Mouse (Mus musculus): ENCODE measurements around the gene Phf1.

Phf1 gene

GRCm38 (mm10) chr17:26933885-26934827, 1.3 kb downstream of the Phf1 start:
- DNase-seq (ENCODE audit: low spot score) = no peak

DNA sequence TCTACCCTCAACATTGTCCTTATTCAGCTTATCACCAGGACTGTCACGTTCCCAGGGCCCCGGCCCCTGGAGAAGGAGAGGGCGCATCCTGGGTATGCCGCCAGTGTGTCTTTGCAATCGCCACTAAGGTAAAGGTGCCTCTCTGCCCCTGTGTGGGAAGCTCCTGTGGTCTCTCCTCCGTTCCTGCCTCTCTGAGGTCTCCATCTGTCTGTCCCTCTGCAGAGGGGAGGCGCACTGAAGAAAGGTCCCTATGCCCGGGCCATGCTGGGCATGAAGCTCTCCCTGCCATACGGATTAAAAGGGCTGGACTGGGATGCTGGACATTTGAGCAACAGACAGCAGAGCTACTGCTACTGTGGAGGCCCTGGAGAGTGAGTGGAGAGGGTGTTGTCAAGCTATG, 2.2 kb downstream of the Phf1 start:
- no peak for DNase-seq (ENCODE audit: low spot score)

GRCm38 (mm10) chr17:26936453-26936852, 3.6 kb downstream of the Phf1 start:
- no peak for DNase-seq (ENCODE audit: low spot score)

DNA sequence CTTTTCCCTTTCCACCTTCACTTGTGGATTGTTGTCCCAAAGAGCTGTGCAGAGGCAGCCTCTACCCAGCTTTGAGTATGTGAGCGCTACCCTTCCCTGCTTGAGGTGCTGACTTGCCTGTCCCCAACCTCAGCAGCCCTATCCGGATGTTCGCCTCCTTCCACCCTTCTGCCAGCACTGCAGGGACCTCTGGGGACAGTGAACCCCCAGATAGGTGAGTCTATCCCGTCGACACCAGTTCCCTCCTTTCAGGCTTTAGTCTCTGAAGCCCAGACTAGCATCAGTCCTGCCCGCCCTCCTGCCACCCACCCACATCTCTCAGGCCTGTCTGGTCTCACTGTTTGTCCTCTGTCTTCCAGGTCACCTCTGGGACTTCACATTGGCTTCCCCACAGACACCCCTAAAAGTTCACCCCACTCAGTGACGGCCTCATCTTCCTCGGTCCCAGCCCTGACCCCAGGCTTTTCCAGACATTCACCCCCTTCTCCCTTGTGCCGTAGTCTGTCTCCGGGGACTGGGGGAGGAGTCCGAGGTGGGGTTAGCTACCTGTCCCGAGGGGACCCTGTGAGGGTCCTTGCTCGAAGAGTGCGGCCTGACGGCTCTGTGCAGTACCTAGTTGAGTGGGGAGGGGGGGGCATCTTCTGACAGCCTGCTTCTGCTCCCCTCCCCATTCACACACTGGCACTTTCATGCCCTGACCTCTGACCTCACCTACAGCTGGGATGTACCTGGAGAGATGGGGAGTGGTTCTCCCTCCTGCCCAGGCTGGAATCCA, 4.3 kb downstream of the Phf1 start:
- DNase-seq (ENCODE audit: low spot score) = no peak

- DNase-seq (ENCODE audit: low spot score) = no peak
These were observed 5.2 kb downstream of the Phf1 start for GRCm38 (mm10) chr17:26937883-26938695.

- DNase-seq (ENCODE audit: low spot score) = no peak
These were observed 5.9 kb downstream of the Phf1 start for GRCm38 (mm10) chr17:26938731-26939130.

DNA sequence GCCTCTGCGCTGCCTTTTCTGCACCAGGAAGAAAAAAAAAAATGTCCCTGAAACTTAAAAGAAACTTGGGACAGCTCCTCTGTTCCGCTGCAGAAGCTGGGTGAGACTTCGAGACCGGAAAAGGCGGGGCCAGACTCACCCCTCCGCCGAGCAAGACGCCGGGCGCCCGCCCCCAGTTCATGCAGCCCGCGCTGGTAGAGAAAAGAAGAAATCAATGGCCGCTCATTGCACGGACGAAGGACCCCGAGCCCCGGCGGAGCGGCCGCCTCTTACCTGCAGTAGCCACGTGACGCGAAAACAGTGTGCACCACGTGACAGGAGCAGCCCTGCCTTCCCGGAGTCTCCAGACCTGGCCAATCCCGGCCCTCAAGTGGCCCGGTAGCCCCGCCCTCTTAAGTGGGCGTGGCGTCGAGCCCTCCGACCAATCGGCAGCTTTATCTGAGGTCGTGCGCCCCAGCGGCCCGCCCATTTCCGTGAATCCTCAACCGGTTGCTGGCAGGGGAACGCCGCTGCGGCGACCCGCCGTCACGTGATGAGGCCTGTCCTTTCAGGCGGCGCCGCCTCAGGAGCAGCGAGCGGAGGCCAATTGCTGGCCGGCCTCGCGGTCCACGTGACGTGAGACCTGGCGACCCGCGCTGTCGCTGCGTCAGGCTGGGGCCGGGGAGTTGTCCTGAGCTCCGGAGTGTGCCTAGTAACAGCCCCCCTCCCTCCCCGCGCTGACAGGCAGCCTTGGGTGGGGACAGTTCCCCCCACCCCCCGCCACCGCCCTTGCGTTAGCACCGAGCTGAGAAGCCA, 6.5 kb downstream of the Phf1 start, which contains the start of gene Cuta:
Gene Cuta (minus strand): TSS at position 392 of the 795 bp plus-strand sequence.
- DNase-seq (ENCODE audit: low spot score) = peak; percentile 100

DNA sequence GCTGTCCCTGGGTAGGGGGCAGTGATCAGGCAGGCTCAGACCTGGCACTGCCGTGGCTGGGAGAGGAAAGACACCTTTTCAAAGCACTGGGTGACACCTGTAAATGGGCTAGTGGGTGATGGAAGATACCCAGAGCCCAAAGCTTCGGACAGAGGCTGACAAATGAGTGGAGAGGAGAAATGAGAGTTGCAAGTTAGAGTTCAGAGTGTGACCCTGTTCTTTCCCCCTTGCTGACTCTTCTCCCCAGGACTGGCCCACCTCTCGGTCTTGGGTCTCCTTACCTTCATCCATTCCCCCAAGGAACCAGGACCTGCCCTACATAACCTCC, 7.1 kb downstream of the Phf1 start:
- DNase-seq (ENCODE audit: low spot score) = no peak

- DNase-seq (ENCODE audit: low spot score) = no peak
These were observed 8.4 kb downstream of the Phf1 start, which contains the start of gene Syngap1 for GRCm38 (mm10) chr17:26941031-26941789. Gene Syngap1, plus strand, starts transcription at chr17:26941253.

- no peak for DNase-seq (ENCODE audit: low spot score)
These were observed 9.2 kb downstream of the Phf1 start for GRCm38 (mm10) chr17:26941841-26942570.

DNA sequence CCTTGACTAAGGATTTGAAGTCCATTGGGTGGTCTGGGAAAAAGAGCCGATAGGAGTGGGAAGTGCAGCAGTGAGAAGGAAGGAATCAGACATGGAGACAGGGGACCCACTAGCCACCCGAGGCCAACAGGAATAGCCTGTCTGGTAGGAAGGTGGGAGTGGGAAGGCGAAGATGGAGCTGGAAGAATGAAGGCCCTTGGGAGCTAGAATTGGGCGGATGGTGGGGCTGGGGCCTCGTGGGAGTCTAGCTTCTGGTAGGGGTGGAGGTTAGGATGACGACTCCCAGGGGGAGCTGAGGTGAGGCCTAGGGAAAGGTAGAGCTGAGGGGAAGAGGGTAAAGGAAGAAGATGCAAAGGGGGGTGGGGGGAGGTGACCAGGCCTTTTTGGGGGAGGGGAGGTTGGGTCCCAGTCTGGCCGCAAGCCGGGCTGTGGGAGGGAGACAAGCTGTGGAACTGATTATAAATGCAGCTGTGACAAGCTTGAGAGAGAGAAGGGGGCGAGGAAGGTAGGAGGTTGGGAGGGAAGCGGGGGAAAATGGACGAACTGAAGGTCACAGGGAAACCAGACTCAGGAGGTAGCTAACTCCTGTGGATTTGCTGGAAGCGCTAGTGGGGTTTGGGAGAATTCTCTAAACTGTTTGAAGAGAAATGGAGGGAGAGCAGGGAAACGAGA, 13.1 kb downstream of the Phf1 start:
- DNase-seq (ENCODE audit: low spot score) = no peak

DNA sequence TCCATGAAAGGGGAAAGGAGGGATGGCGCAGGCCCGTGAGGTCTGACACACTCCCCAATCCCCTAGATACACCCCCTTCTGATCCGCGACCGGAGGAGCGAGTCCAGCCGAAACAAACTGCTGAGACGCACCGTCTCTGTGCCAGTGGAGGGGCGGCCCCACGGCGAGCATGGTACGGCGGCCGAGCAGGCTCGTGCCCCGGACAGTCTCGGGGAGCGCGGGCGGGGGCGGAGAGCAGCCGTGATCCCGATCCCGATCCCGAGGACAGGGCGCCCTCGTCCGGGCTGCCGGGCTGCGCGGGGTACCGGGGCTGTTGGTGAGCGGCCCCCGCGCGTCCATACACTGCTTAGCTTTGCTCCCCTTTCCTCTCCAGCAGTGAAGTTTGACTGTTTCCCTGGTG, 13.7 kb downstream of the Phf1 start:
- no peak for DNase-seq (ENCODE audit: low spot score)

DNA sequence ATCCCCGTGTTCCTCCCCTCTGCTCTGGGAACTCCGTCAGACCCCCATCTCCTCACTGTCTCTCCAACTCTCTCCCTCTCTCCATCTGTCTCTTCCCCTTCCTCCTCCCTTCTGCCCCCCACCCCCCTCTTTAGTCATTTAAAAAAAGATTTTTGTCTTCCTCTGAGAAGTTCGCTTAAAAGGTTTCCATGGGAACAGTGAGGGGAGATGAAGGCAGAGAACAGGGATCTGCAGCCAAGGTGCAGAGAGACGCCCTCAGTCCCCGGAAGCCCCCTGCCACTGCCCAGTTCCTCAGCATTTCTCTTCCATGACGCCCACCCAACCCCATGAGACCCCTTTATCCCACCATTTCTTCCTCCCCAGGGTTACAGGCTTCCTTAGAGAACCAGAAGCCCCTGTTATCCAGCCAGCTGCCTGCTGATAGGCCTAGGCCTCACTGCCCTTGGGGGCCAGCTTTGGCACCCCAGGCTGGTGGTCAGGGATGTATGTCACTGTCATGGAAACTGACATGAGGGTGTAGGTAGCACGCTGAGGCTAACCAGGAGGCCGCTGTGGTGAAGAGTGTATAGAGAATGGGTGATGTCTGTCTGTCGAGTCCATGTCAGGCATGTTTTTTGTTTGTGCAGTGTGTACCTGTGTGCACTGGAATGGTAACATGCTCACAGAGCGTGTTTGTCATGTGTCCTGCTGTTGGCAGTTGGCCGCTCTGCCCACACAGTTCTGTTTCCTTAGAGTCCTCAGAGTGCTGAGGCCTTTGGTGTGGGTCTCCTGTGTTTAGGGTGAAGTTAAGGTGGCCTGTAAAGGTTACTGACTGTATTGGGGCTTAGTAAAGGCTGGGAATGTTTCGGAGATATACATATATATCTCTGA, 14.6 kb downstream of the Phf1 start:
- no peak for DNase-seq (ENCODE audit: low spot score)

- no peak for DNase-seq (ENCODE audit: low spot score)
These were observed 15.6 kb downstream of the Phf1 start for GRCm38 (mm10) chr17:26948316-26949050.

GRCm38 (mm10) chr17:26949051-26949577, 16.3 kb downstream of the Phf1 start:
- no peak for DNase-seq (ENCODE audit: low spot score)

DNA sequence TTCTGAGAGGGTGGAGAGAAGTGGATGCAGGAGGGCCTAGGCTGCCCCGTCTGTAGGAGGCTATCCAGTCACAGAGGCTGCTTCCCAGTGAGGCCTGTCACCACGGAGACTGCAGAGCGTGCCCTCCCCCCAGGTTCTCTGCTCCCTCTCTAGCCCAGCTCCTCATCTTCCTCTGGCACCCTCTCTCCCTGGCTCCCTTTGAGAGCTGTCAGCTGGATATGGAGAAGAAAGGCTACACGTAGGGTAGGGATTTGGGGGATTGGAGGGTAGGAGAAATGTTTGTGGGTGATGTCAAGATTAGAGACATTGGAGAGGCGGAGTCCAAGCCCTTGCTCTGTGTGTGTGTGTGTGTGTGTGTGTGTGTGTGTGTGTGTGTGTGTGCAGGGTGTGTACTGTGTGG, 17.0 kb downstream of the Phf1 start:
- no peak for DNase-seq (ENCODE audit: low spot score)

DNA sequence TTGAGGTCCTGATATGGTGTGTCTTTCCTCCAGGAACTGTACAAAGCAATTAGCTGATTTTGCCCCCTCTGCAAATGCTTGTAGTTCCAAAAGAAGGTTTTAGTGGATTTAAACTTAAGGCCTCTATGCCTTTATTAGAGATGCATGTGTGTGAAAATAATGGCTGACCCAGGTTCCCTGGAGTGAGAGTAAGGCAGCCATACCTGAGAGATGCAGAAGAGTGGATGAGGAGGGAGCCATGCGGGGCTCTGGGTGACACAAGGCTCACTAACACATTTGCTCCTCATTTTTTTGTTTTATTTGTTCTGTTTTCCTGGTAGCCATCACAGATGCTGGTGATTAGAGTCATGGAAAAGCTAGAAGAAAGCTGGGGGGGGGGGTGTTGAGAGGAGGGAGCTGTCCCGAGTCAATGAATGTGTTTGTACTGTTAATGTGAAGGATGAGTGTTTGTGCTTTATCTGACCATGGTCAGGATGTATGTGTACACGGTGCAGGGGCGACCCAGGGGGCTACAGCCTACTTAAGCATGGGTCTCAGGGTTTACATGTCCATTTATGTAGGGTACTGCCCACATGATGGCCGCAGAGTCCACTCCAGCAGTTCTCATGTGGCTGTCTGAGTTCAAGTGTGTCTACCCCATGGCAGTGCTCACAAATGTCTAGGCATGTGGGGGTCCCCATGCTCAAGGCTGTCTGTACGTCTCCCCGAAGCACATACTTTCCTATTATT, 17.9 kb downstream of the Phf1 start:
- DNase-seq (ENCODE audit: low spot score) = no peak

Measured in c-Kit-positive CD71-positive TER-119-positive erythroid progenitor cells, embryonic 14.5 days (primary cell).